Mouse (Mus musculus) mature B cell (primary cell): ENCODE measurements around the gene Calml4.

Experiments
- in situ Hi-C: fragments of 300-500 bp; cut with MboI; formaldehyde crosslinking; loops from 2 replicates; pipeline ENCODE4 v1.14.3; 2019

Gene Calml4

DNA sequence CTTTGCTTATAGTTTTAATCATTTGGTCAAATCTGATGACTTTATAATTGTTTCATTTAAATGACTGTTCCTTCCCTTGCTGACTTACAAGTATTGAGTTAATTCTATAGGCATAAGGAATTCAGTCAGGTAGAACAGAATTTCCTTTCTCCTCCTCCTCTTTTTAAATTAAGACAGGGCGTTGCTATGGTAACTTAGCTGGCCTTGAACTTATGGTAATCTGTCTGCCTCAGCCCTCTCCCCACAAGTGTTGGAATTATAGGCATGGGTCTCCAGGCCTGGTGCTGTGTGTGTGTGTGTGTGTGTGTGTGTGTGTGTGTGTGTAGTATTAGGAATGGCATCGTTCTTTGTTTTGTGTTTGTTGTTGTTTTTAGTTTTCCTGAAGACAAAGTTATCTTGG lies 43.9 kb downstream of the Calml4 start:
- in situ Hi-C loops: no loop called here

DNA sequence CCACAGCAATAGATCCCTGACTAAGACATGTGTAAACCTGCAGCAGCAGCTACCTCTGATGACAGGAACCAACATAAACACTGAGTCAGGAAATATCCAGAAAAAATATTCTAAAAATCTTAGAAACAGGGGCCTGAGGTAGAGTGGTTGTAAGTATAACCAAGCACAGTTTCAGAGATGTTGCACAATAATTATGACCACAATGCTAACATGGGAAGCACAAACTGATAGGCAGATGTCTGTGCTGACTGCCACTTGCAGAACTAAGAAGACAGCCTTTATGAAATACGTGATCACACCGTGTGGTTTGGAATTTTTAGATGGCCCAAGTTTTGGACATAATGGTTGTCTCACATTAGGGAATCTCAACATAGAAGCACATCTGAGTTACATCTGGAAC lies 46.0 kb downstream of the Calml4 start:
- in situ Hi-C loops: no loop called here

- in situ Hi-C loops: no loop called here
These were observed 47.2 kb downstream of the Calml4 start for GRCm38 (mm10) chr9:62905039-62905438.

GRCm38 (mm10) chr9:62913390-62914069 lies 55.6 kb downstream of the Calml4 start:
- in situ Hi-C loops: no loop called here

DNA sequence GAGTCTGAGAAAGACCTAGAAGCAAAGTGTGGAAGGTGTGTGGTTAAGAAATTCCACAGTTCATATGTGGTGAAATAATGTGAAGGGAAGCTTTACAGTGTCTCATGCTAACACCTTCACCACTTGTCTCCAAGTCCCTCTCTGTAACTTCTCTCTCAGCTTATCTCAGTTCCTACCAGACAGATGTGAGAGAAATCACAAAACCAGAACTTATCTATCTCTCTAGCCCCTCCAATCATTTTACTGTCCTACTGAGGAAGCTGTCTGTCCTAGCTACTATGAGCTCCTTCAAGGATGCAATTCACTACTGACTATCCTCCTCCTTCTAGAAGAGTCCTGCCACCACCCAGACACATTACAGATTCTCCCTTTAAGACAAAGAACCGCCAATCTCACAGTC lies 59.2 kb downstream of the Calml4 start:
- in situ Hi-C loops: no loop called here

DNA sequence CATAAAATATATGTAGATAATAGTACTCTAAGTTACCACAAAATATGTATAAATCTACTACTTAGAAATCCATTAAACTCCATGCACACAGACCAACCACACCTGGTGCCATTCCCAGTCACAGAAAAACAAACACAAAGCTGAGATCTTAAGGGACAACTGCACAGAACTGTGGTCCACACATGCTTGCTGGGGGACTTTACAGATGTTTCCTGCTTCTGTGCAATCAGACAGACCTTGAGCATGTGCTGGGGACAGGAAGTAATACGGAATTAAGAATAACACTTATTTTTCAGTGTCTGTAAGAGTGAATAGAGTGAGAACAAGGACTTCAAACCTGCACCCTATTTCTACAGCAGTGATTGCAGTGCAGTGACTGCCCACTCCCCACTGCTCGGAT lies 63.0 kb downstream of the Calml4 start:
- in situ Hi-C loops: no loop called here

- in situ Hi-C loops: no loop called here
These were observed 67.2 kb downstream of the Calml4 start for GRCm38 (mm10) chr9:62924886-62925610.
